Mouse (Mus musculus): ENCODE results near the gene Cadps2.

Gene Cadps2

DNA sequence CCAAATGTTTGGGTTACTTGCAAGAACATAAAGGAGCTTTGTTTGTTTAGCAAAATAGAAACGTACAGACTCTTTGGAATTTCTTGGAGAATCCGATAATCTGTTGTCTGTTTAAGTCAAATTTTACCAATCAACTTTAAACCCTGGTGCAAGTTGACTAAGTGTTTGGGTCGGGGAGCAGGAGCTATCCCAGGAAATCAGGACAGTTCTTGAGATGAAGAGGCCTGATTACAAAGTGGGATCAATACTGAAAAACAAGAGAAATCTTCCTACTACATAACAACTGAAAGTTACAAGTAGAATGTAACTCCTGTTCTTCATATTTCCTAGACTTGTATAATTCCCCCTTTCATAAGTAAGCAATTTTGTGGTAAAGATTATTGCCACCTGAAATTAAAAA lies 587.8 kb downstream of the Cadps2 start:
- no peak for DNase-seq (ENCODE audit: low spot score)

DNA sequence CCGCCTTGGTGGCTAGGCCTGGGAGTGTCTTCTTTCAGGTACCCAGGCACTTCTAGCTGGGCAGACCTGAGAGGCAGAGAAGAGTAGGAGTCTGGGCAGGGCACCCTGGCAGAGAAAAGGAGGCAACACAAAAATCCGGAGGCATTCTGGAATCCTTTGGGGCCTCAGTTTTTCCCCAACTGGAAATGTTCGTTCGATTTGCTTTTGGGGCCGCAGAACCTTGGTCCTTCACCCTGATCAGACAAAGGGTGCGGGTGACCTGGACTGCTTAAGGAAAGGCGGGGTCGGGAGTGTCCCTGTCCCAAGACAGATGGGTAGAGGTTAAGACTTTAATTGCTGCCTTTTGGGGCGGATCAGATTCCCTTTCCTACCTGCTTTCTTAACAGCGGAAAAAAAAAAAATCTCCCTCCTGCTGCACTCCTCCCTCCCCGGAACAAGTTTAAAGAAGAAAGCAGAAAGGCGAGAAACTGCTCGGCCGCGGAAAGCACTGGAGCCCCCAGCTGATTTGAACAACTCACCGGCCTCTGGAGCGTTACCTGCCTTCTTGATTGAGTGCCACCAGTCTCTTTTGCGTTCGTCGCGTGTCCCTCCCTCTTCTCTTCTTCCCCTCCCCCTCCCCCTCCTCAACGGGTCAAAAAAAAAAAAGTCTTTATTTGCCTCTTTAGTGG lies 588.8 kb downstream of the Cadps2 start:
- DNase-seq (ENCODE audit: low spot score) = no peak

DNA sequence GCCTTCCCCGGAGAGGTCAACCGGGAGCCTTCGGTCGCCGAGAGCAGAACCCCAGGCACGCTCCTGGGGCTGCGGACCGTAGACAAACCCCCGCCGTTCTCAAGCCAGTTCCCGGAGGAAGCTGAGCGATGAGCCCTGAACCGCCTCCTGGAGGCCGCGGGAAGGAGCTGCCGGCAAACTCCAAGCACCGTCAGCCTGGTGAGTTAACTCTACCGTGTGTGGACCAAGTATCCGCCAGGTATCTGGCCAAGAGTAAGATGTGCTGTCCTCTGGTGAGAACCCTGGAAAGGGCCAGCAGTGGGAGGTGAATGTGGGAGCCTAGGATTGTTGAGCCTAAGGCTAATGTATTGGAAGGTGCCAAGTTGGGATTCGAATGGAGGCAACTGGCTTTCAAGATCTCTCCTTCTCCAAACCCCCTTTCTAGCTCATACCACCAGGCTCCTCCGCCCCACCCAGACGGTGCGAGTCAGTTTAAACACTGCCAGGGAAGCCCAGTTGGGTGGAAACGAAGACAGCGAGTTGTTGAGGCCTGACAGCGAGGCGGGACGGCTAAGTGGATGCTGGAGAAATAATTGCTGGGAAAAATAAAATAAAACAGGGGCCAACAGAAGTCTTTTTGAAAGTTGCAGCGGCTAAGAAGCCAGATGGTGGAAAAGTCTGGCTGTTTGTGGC lies 589.5 kb downstream of the Cadps2 start:
- peak; percentile 25 for DNase-seq (ENCODE audit: low spot score)

DNA sequence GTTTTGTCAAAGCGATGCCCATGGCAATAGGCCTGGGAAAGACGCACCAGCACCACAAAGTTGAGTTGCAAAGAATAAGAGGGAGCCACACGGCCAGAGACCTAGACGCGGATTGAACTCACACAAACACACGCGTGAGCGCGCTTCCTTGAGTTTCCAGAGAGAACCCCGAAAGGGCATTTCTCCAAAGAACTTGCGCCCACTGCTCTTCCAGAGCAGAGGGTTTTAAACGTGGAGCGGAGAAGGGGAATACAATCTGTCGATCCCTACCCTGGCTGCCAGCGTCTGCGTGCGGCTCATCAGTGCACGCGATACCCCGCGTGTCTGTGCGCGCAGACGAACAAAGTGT lies 590.2 kb downstream of the Cadps2 start:
- no peak for DNase-seq (ENCODE audit: low spot score)

DNA sequence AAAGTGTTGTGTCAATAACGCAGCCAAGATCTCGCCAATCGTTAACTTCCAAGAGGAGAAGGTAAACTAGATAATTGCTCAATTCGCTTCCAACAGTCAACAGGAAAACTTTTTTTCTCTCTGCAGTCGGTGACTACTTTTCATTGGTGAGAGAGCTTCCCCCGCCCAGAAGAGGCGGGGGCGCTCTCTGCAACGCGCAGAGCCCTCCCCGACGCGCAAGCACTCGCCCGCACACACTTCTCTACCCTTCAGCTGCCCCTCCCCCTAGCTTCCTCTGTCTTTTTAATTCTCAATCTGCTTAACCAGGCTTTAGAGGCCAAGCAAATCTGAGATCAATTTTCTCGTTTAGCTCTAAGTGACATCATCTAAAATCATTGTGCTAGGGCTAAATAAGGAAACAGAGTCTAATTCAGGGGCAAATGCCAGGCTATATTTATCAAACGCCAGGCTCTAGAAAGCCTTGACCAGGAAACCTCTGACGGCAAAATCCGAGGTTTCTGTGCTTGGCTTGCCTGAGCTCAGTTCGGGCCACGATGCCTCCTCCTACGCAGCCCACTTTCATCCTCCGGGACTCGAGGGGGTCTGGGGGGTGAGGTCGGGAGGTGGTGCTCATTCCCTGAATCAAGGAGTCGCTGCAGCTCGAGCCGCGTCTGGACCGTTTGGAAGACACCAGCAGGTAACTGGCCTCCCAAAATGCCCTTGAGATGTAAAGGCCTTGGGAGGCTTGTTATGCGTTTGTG lies 590.7 kb downstream of the Cadps2 start, which contains the start of gene Fezf1:
TSS of gene Fezf1 (minus strand) at position 50 of the 740 bp plus-strand sequence.
- peak; percentile 8 for DNase-seq (ENCODE audit: low spot score)

DNA sequence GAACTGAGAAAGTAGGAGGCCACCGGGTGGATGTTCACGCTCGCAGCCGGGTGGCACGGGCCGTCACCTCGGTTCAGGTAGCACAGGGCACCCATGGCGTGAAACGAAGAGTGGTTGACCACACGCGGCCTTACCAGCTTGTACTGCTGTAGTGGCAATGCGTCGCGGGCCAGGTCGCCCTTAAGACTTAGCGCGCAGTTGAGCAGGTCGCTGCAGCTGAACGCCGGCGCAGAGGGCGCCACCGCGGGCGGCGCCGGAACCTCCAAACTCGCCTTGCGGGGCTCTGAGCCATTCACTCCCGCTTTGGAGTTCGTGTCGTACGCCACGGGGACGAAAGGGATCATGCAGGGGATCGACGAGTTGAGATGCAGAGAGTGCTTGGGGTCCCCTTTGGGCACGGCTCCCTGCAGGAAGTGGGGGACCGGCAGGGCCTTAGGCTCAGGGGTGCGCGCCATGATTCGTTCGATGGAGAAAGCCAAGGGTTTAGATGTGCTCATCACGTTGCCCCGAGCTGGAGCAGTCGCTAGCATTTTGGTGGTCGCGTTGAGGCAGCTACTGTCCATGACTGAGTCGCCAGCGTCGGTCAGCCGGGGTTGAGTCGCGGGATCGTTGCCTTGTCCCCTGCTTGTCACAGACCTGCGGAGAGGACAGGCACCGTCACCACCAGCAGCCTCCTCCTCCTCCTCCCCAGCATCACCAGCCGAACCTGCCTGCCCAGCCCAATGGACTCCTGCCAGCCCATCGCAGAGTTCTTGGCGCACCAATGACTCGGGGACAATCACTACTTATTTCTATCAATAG lies 591.5 kb downstream of the Cadps2 start:
- peak; percentile 16 for DNase-seq (ENCODE audit: low spot score)

DNA sequence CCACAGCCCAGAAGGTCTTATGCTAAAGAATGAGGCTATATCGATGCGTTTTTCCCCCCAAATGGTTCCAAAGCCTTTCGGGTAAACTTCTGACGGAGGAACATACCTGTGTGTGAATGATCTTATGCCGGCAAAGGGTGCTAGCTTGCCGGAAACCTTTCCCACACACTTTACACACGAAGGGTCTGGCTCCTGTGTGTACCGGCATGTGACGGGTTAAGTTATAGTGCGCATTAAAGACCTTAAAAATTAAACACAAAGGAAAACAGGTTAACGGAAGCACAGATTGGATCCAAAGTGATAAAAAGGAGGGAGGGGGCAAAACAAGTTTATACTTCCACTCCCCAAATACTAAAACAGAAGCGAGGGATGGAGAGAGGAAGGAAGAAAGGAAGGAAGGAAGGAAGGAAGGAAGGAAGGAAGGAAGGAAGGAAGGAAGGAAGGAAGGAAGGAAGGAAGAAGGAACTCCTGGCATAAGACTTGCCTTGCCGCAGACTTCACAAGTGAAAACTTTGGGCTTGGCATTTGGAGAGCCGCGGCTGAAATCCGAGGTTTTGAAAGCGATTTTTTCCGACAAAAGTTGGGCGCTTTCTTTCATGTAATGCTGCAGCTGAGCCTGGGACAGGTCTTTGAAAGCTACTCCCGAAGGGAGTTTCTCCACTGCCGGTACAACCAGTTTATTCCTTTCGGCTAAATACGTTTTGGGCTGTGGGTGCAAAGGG lies 592.3 kb downstream of the Cadps2 start:
- no peak for DNase-seq (ENCODE audit: low spot score)

DNA sequence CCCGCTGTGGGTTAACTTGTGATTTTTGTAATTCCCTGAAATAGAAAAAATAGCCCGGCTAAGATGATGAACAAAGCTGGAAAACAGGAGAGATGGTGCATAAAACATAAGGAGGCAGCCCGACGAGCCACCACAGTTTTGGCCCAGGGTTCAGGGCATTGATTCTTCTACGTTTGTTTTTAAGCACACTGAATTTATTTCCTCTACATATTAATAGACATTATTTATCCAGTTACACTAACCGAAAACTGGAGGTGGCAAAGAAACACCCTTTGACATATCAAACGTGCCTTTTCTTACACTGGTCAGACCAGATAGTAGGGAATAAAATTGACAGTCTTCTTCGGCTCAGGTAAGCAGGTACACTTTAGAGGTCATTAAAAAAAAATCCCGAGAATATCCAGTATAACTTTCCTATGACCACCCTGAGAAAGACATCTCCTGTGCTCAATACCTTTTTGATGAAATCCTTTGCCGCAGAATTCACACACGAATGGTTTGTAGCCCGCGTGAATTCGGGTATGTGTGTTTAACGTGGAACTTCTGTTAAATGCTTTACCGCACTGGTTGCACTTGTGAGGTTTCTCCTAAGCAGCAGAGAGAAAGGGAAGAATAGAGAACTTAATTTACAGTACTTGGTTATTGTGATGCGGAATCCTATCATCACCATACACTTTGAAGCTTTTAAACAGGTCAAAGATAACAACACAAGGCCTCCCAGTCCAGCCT lies 593.0 kb downstream of the Cadps2 start:
- no peak for DNase-seq (ENCODE audit: low spot score)

DNA sequence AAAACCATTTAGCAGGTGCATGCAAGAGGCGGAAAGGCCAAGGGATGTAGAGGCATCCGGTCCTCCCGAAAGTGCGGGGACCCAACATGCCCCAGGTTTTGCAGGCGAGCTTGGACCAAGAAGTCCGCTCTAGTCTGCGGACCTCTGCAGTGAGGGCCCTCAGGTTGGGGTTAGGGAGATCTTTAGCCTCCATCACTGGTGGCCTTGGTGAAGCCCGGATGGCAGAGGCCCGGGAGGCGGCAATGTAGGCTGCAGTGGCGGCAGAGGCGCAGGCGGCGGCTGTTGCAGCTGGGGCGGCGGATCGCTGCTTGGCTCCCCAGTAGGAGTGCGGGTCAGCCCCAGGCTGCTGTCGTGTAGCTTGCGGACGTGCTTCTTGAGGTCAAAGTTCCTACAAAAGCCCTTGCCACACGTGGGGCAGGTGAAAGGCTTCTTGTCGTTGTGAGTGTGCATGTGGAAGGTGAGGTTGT lies 593.6 kb downstream of the Cadps2 start:
- DNase-seq (ENCODE audit: low spot score) = peak; percentile 19

DNA sequence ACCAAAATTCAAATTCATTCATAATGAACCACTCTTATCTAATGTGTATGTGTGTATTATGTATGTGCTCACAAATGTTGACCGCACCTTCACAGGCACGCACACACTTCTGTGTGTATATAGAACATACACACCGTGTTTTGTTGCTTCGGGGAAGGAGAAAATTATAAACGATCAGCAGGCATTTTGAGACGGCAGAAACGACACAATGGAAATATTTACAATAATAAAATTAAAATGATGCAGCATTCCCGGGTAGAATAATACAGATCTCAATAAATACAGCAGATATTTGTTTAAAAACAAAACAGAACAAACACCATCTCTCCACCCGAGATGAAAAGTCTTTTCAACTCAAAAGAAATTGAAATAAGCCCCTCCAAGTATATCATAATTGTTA lies 594.1 kb downstream of the Cadps2 start:
- DNase-seq (ENCODE audit: low spot score) = no peak

DNA sequence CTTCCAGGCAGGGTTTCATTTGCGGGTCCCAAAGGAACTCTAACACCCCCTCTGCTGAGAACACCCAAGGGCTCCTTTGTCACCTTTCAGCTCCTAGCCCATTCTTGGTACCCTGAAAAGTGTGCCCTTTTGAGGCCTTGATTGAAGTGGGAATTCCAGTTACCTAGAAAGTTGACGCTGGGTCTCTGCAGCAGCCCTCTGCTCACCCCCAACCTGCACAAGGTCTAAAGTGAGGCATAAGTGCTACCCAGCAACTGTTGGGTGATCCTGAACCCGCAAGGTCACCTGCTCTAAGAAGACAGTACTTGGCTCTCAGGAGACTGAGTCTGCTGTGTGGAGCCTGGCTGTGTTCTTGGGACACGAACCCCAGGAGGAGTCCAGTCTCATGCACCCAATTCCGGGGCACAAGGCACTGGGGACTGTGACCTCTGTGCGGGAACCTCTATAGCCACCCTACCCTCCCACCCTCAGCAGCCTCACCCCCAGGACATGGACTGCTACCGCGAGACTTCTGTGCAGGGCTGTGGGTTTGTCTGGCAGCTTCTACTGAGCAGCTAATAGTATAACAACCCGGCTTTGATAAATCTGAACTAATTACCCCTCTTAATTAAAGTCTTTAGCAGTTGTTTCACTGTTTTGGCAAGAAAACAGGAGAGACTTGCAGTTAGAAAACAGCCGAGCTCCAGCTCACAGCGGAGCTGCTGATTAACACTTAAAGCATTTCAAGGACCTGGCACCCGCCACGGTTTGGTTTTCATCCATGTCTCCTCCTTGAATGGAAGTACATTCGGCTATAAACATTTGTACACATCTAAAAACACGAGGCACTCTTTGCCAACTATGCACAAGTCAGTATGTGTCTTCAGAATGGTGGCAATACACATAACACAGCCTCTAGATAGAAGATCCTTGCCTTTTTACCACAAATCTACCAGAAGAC lies 595.1 kb downstream of the Cadps2 start:
- DNase-seq (ENCODE audit: low spot score) = no peak

Measured in ovary, postnatal 36 days (tissue).